Mouse (Mus musculus) ES-Bruce4 (cell line): Measurements from ENCODE around the gene Nat9.

Experiments
- CTCF ChIP-seq: IDR thresholded peaks from one replicate; pipeline ENCODE4 v1.8.1; 2011; ENCODE audit warnings: low read depth, low read length
- EP300 ChIP-seq: IDR thresholded peaks from 2 replicates; pipeline ENCODE4 v1.6.1; 2011; ENCODE audit warnings: low read depth, low read length; ENCODE audit not compliant: insufficient read depth
- POLR2A ChIP-seq: IDR thresholded peaks from one replicate; pipeline ENCODE4 v1.8.1; 2011; ENCODE audit warnings: low read length; ENCODE audit not compliant: insufficient read depth

DNA sequence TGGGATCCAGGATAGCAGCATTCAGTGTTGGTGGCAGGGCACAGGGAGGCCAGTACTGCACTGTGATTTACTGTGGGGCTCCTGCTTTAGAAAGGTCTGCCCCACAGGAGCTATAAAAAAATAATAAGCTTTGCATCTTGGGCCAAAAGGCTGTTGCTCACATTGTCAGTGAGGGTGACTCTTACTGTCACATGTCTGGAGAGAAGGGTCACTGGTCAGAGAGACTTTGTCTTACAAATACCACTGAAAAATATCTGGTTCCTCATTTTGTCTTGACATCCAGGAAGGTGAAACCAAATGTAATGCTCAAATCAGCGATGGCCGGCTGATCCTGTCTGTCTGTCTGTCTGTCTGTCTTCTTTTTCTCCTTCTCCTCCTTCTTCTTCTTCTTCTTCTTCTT, 45.7 kb downstream of the Nat9 start:
- no peak for TF ChIP-seq CTCF
- no peak for TF ChIP-seq POLR2A
- TF ChIP-seq EP300: no peak
